Mouse (Mus musculus) layer of hippocampus, postnatal 14 days (tissue): Measurements from ENCODE around the gene Olfr120. TPM values are rescaled to one million over a fixed set of nuclear protein-coding genes. Genes with fewer than 3 reads are reported as not detected.
"Not testable (repeated sequence)": the region's sequence is repeated elsewhere in the genome, so short reads cannot be mapped to it uniquely, and the experiment has no call there.

ENCODE experiments used
- DNase-seq, 2 experiments: peaks; one replicate each; pipeline ENCODE4 v3.0.0; 2021 to 2022; ENCODE audit warnings: low spot score in 2 of 2, mixed read lengths in 1 of 2
- long read RNA-seq, 2 experiments: library from polyadenylated mRNA; stranded (forward); transcript quantifications; one replicate each; pipeline ENCODE4 v2.0.0; 2021
- total RNA-seq, 2 experiments: library from RNA; stranded (reverse); gene quantifications; 2 replicates each; pipeline ENCODE4 v1.2.3; 2021

Gene Olfr120
- total RNA-seq = not detected
- long read RNA-seq, experiment 1 = 0 reads
- long read RNA-seq, experiment 2 = 0 reads

GRCm38 (mm10) chr17:37721508-37721907 is at the start of gene Olfr120:
Olfr120 (plus strand) TSS chr17:37721808.
- no peak for DNase-seq

GRCm38 (mm10) chr17:37696264-37696663 is 25.3 kb upstream of the Olfr120 start, which contains the start of gene Olfr119:
Olfr119 (plus strand) TSS chr17:37696564.
- DNase-seq = not testable (repeated sequence)

- no peak for DNase-seq
Observed at GRCm38 (mm10) chr17:37738070-37738469, 16.5 kb downstream of the Olfr120 start.

GRCm38 (mm10) chr17:37768307-37768706 is 46.7 kb downstream of the Olfr120 start, which contains the start of gene Olfr122:
Olfr122 (plus strand) TSS chr17:37768607.
- DNase-seq = no peak

Other genes with a start within 250 kb of the Olfr120 start
- gene H2-M2, start 238.3 kb upstream of the Olfr120 start, total RNA-seq = not detected
- not detected for gene Olfr110, start 229.3 kb upstream of the Olfr120 start, total RNA-seq
- gene Olfr111, start 213.8 kb upstream of the Olfr120 start, total RNA-seq = not detected
- gene Olfr112, start 152.4 kb upstream of the Olfr120 start, total RNA-seq = not detected
- not detected for gene Olfr113, start 144.1 kb upstream of the Olfr120 start, total RNA-seq
- not detected for gene Olfr114, start 129.1 kb upstream of the Olfr120 start, total RNA-seq
- not detected for gene Olfr115, start 94.7 kb upstream of the Olfr120 start, total RNA-seq
- not detected for gene Olfr116, start 94.6 kb upstream of the Olfr120 start, total RNA-seq
- gene Olfr117, start 58.0 kb upstream of the Olfr120 start, total RNA-seq = not detected
- not detected for gene Olfr118, start 54.8 kb upstream of the Olfr120 start, total RNA-seq
- not detected for gene Olfr119, start 25.2 kb upstream of the Olfr120 start, total RNA-seq
- not detected for gene Olfr121, start 27.0 kb downstream of the Olfr120 start, total RNA-seq
- gene Olfr122, start 46.8 kb downstream of the Olfr120 start, total RNA-seq = not detected
- gene Olfr123, start 71.7 kb downstream of the Olfr120 start, total RNA-seq = not detected
- gene Olfr124, start 78.1 kb downstream of the Olfr120 start, total RNA-seq = not detected
- gene Olfr125, start 111.1 kb downstream of the Olfr120 start, total RNA-seq = not detected
- gene Olfr126, start 125.7 kb downstream of the Olfr120 start, total RNA-seq = not detected
- not detected for gene Olfr127, start 178.6 kb downstream of the Olfr120 start, total RNA-seq
- gene Olfr128, start 198.7 kb downstream of the Olfr120 start, total RNA-seq = not detected
- not detected for gene Olfr761, start 231.3 kb downstream of the Olfr120 start, total RNA-seq